Mouse (Mus musculus) layer of hippocampus, adult 18-20 months (tissue): ENCODE measurements around the gene Tmed6. TPM values are rescaled to one million over a fixed set of nuclear protein-coding genes. Genes with fewer than 3 reads are reported as not detected.
"Not testable (repeated sequence)": the region's sequence is repeated elsewhere in the genome, so short reads cannot be mapped to it uniquely, and the experiment has no call there.

ENCODE experiments used
- DNase-seq, 2 experiments: peaks; one replicate each; pipeline ENCODE4 v3.0.0; 2022; ENCODE audit warnings: low spot score in 2 of 2
- total RNA-seq, 2 experiments: library from RNA; stranded (reverse); gene quantifications; 2 replicates each; pipeline ENCODE4 v1.2.3; 2021

The Tmed6 gene
- total RNA-seq, 2 experiments from 2014 or later: not detected

DNA sequence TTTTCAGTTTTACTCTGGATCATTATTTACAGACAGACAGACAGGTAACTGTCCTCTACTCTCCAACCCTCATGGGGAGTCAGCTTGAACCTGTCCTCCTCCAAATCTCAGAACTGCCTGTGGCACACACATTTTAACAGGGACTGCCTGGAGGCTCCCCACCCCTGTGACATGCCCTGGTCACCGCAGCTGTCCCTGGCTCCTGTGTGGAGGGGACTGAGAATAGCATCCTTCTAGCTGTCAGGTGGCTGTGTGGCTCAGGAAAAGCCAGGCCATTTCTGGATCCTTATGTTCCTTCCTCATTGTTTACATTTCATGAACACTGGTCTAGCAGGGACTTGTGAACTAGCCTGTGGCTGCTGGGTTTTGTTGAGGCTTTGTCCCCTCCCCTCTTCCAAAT lies 8.7 kb upstream of the Tmed6 start:
- DNase-seq: no peak

DNA sequence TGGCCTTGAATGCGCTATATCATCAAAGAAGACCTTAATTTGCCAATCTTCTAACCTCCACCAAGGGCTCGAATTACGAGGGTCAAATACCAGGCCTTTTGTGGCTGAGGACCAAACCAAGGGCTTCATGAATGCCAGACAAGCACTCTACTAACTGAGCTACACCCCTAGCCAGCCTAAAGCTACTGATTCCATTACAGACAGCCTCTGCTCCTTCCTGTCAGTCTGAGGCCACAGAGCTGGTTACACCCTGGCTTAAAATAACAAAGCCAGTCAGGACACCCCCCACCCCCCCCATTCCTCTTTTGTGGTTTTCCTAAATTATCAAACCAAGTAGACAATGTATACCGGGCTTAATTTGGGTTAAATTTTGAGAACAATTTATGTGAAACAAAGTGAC lies 8.3 kb upstream of the Tmed6 start:
- DNase-seq: no peak

DNA sequence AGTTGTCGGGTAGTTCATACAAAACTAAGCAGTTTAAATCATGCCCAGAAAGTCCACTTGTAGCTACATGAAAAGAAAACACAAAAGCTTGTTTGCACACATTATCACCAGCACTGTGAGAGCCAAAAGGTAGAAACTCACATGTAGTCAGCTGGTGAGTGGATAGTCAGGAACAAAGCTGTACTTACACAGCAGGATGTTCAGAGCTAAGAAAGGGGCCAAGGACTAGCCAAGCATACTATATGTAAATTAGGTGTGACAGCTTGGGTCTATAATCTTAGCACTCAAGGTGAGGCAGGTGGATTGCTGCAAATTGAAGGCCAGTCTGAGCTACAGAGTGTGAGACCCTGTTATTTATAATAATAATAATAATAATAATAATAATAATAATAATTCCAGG lies 2.8 kb downstream of the Tmed6 start:
- no peak for DNase-seq

DNA sequence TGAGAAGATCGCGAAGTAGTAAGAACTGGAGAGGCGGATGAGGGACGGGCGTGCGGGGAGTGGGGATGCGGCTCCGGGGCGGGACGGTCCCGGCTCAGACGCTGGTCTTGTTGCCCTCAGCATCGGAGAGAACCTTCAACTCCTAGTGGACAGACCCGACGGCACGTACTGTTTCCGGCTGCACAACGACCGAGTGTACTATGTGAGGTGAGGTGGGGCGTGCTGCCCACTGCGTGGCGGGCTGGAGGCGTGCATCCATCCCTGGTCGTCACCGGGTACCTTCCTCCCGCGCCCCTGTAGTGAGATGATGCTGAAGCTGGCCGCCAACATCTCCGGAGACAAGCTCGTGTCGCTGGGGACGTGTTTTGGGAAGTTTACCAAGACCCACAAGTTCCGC lies 8.5 kb downstream of the Tmed6 start:
- DNase-seq: no peak

DNA sequence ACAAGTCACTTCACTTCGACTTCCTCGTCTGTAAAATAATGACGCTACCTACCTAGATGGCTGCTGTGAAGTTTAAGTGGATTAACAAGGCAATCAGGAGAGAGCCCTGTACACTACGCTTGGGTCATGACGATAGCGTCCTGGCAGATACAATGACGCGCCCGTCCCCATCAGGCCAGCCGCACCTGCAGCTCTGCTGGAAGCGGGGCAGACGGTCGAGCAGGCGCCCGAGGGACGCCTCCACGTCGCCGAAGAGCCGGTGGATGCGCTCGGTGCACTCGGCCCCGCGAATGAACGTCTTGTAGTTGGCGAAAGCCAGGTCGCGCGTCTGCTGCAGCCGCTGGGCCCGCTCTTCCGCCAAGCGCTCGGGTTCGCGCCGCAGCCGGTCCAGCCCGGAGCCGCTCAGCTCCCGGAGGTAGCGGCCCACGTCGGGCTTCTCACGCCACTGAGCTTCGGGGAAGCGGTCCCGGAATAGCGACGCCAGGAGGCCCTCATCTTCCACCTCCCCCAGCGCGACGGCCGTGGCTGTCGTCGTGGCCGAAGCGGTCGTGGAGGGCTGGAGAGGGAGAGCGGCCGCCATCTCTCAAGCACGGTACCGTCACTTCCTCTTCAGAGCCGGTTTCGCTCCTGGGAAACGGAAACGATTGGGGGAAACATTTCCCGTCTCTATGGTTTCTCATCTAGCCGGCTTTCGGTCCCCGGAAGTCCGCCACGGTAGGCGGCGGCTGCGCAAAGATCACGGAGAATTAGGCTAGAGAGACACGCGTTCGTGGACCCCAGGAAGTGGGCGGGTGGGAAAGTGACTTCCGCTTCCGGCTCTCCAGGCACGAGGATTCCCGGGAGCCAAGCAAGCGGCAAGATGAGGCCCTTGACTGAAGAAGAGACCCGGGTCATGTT lies 9.1 kb downstream of the Tmed6 start, which contains the start of the genes Cog8 and Nip7:
TSS of gene Cog8 (minus strand) at position 614 of the 897 bp plus-strand sequence.
TSS of gene Nip7 (plus strand) at position 802 of the 897 bp plus-strand sequence.
- peak; percentile 97 to 98 for DNase-seq

DNA sequence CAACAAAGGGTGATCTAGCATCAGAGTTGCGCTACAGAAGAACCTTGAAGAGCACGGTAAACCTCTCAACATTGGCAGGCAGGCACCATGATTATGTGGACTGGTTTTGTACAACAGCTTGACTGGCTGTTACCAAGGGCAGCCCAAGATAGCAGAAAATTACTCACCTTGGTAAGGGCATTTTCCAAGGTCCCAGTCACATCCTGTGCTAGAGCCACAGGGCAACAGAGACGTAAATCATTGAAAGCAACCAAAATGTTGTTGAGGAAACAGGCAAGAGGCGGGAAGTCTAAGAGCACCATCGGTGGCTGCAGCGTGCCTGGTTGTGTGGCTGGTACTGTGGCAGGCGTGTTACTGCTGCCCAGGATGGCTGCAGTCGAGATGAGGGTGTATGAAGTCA lies 13.4 kb downstream of the Tmed6 start:
- DNase-seq: no peak

DNA sequence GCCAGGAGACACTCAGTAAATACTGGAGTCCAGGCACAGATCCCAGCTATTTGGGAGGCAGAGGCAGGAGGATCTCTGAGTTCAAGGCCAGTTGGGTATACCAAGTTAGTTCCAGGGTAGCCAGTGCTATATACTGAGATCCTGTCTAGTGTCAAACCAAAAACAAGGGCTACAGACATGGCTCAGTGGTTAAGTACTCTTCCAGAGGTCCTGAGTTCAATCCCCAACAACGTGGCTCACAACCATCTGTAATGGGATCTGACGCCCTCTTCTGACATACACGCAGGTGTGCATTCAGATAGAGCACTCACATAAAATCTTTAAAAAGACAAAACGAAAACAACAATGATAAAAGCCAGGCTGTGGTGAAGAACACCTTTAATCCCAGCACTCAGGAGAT lies 16.0 kb downstream of the Tmed6 start:
- DNase-seq: no peak

DNA sequence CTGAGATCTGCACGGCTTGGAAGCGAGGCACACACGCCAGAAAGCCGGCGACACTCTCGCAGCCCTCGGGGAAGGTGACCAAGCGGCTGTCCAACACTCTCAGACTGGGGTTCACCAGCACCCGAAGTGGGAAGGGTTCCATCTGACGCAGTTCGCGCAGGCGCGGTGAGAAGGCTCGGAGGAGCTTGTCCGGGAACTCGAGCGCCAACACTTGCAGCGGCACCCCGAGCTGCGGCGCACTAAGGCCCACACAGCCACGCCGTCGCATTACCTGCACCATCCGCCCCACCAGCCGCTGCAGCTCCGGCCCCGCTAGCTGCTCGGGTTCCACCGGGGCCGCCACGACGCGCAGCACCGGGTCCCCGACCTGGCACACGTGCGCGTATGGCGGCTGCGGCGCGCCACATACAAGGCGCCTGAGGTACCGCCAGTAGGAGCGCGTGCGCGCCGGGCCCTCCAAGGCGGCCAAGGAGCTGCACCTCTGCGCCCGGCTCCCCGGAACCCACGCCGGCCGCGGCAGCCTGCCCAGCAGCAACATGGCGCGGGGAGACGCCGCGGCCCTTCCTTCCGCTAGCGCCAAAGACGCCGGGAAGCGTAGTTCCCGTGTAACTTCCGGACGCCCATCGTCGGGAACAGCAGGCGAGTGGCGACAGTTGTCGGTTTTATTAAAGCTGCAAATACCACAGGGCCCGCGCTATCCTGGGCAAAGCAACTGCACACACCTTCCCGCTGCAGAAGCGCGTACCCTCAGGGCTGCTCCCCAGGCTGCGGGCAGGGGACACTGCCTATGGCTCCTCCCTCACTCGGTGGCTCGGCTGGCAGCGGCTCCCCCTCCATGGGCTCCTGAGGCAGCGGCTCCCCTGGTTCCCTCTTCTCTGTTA lies 17.1 kb downstream of the Tmed6 start, which contains the start of gene Pdf:
TSS of gene Pdf (minus strand) at position 554 of the 881 bp plus-strand sequence.
- DNase-seq: peak; percentile 84 to 89

DNA sequence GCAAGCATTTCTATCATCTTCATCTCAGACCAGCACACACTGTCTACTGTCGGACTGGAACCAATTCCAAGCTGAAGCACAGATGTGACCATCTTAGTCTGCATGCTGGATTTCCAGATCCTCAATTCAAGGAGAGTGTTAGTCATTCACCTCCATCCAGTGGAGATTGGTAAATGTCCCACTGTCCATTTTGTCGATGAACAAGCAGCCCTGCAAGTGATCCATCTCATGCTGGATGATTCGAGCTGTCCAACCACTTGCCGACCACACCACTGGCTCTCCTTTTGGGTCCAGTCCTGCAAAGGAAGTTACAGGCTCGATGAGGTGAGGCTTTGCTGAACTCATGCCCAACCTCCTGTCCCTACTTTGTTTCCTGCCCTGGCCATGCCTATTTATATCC lies 18.5 kb downstream of the Tmed6 start:
- DNase-seq: no peak

DNA sequence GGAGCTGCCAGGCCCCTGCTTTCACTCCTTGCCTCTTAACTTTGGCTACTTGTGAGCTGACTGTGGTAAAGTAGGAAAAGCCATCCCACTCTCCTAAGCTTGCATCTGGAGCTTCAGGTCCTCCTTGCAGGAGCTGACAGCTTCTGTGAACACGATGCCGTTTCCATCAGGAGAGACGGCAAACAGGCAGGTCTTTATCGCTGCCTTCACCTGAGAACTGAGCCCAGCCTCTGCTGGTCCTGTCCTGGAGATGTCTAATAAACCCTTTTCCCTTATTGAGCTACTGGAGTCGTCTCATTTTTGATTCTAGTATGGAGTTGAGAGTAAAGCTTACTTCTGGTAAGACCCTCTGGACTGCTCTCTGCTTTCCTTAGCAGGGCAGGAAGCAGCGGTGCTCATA lies 20.0 kb downstream of the Tmed6 start:
- no peak for DNase-seq

DNA sequence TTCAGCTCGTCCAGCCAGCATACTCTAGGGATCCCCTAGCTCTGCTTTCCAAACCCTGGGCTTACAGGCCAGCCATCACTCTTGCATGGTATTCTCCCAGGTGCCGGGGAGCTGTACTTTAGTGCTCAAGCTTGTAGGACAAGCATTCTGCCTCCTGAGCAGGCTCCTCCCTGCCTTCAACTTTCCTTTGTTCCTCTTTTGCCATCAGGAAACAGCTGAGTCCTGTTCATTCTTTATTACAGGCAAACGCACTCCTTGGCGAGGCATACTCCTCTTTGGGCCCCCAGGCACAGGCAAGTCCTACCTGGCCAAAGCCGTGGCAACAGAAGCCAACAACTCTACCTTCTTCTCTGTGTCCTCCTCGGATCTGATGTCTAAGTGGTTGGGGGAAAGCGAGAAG lies 24.8 kb downstream of the Tmed6 start:
- DNase-seq: no peak

DNA sequence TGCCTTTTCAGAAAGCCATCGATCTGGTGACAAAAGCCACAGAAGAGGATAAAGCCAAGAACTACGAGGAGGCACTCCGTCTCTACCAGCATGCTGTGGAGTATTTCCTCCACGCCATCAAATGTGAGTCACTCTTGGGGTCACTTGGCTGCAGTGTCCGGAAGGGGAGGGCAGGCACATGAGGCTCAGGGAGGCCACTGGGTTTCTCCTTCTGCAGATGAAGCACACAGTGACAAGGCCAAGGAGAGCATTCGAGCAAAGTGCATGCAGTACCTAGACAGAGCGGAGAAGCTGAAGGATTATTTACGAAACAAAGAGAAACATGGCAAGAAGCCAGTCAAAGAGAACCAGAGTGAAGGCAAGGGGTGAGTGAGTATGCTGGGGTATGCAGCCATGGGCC lies 28.8 kb downstream of the Tmed6 start:
- no peak for DNase-seq

DNA sequence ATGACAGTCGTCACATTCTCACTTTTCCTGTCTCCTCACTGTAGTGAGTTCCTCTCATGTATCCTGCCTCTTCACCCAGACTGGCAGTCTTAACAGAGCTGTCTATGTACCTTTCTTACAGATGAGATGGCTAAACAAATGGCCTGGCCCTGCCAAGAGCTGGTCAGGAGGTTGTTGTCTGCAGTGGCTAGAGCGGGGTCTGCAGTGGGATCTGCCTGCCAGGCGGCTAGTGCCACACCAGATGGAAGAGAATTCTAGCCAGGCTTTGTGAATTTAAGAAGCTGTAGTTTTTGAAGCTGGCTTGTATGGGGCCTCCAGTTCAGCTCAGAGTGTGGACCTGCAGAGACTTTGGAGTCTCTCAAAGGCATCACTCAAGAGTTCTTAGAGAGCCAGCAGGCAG lies 29.8 kb downstream of the Tmed6 start:
- no peak for DNase-seq

DNA sequence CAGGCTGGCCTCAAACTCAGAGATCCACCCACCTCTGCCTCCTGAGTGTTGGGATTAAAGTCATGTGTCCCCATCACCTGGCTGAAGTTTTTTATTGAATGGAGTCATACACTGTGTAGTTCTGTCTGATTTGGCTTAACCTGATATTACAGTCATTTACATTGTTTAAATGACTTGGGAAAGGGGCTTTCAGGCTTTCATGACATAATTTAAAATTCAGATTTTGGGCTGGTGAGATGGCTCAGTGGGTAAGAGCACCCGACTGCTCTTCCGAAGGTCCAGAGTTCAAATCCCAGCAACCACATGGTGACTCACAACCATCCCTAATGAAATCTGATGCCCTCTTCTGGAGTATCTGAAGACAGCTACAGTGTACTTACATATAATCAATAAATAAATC lies 31.8 kb downstream of the Tmed6 start:
- not testable (repeated sequence) for DNase-seq

DNA sequence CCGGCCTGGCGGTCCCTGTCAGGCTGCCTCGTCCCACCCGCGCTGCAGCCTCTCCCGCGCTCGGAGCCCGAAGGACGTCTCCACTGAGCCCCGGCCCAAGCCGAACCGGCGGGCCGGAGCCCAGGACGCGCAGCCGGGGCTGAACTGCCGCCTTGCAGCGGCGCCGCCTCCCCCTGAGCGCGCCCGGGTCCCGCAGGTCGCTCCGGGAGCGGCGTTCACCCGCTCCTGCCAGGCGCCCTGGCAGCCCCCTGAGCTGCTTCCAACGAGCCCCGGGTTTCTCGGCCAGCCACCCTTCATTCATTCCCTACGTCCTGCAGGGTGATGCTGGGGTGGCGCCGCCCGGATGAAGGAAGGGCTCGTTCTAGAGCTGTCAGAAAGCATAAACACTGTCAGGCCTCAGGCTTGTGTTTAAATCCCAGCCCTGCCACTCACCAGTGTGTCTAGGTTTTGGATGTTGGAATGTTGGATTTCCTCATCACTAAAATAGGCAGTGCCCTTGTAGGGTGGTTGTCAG lies 33.8 kb downstream of the Tmed6 start:
- DNase-seq: no peak

DNA sequence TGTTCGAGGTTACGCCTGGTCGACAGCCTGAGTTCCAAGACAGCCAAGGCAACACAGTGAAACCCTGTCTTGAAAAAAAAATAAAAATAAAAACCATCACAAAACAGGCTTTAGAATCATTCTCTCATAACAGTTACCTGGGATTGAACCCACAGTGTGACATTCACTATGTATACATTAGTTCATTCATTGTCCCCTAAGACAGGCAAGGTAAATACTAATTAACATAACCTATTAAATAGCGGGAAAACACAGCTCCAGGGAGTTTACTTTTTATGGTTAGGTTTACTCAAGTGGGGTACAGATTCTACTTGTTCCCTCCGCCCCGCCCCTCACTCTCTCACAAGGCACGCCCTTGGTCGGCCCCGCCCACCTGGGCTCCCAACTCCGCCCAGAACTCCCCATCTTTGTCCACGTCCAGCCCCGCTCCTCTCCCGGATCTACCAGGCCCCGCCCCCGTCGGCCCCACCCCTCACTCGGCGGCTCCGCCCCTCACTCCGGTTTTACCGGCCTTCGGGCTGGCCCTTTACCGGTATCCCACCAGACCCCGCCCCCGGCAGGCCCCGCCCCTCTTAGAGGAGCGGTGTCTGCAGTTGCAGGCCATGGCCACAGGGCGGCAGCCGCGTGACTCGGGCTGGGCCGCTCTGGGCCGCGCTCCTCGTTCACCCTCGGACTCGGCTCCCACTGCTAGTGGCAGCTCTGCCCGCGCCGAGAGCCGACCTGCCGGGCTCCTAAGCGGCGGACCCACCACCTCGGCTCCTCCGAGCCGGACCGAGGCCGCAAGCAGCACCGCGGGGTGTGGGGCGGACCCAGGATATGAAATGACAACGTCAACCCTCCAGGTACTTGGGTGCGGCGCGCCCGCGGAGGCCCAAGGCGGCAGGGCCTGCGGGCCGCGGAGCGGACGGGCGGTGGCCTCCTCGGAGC lies 34.5 kb downstream of the Tmed6 start, which contains the start of gene Vps4a:
TSS of gene Vps4a (plus strand) at position 573 of the 927 bp plus-strand sequence.
- DNase-seq: peak; percentile 93 to 97

DNA sequence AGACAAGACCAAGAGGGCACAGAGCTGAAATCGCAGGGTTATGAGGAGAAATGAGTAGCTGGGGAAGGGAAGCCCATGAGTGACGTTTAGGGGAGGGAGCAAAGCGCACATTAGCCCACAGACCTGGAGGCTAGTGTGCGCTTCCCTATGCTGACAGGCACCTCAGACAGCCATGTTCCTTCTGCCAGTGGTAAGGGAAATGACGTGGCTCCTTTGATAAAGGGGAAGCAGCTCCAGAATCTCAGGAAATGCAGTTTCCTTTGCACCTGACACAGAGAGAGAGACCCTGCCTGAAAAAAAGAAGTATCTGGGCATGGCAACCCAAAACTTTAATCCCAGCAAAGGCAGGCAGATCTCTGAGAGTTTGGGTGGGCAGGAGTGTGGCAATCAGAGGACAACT lies 35.4 kb downstream of the Tmed6 start:
- no peak for DNase-seq

DNA sequence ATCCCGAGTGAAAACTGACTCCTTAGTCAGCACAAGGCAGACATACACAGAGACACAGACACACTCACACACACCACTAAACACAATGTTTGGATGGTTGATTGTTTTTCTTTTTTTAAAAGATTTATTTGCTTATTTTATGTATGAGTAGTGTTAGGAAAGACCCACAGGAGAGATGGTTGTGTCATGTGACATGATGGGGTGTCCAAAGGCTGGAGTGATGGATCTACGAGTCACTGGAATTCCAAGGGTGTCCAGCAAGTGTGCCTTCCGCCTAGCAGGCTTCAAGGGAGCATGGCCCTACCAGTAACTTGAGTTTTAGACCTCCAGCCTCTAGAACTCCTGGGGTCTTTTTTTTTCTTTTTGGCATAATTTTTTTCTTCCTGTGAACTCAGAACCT lies 36.1 kb downstream of the Tmed6 start:
- no peak for DNase-seq

DNA sequence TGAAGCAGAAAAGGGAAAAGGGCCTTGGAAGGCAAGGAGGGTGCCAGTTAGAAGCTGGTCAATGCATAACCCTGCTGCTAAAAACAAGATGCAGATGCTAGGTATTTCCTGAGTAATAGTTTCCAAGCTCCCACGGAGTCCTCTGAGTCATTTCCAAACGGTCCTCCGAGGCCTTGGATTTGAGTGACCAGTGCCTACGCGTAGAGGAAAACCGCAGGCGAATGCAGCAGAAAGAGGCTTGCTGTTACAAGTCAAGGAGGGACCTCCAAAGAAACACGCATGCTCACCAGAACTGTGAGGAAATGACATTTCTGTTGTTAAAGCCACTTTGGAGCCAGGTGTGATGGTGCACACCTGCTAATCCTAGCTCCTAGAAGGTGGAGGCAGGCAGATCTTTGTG lies 42.0 kb downstream of the Tmed6 start:
- DNase-seq: no peak

DNA sequence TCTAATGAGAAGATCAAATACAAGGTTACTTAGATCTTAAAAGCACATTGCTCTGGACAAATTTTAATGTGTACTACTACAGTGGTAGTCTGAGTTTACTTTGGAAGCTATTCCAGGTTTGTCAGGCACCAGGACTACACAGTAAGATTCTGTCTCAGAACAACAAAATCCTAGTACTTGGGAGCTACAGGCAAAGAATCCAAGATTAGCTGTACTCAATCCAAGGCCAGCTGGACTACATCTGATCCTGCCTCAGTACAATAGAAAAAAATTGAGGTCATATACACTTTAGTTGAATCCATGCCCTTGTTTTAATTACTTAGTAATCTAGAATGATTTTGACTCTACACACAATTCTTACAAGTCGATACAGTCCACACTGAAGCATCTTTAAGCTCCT lies 50.5 kb downstream of the Tmed6 start:
- DNase-seq: no peak

DNA sequence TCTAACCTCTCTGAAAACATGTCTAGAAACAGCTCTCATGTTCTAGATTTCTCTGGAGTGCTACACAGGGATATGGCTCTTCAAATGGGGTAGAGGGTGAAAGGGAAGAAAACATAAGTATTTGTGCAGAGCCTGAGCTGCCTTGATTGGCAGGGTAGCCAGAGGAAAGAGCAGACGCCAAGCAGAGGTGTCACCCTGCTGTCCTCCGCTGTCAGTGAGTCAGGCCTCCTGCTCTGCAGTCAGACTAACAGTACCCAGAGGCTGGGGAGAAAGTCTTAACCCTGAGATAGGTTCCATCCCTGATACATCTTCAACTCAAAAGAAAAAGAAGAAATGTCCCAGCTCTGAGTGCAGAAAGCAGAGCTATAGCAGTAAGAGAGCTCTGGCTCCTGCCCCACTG lies 52.8 kb downstream of the Tmed6 start:
- no peak for DNase-seq
